Mouse (Mus musculus): ENCODE data around the gene Skil. TPM values are rescaled to one million over a fixed set of nuclear protein-coding genes. Genes with fewer than 3 reads are reported as not detected.

Gene Skil
- total and polyA plus RNA-seq, 3 experiments = 11.1 to 18.9 (median 11.2) TPM

DNA sequence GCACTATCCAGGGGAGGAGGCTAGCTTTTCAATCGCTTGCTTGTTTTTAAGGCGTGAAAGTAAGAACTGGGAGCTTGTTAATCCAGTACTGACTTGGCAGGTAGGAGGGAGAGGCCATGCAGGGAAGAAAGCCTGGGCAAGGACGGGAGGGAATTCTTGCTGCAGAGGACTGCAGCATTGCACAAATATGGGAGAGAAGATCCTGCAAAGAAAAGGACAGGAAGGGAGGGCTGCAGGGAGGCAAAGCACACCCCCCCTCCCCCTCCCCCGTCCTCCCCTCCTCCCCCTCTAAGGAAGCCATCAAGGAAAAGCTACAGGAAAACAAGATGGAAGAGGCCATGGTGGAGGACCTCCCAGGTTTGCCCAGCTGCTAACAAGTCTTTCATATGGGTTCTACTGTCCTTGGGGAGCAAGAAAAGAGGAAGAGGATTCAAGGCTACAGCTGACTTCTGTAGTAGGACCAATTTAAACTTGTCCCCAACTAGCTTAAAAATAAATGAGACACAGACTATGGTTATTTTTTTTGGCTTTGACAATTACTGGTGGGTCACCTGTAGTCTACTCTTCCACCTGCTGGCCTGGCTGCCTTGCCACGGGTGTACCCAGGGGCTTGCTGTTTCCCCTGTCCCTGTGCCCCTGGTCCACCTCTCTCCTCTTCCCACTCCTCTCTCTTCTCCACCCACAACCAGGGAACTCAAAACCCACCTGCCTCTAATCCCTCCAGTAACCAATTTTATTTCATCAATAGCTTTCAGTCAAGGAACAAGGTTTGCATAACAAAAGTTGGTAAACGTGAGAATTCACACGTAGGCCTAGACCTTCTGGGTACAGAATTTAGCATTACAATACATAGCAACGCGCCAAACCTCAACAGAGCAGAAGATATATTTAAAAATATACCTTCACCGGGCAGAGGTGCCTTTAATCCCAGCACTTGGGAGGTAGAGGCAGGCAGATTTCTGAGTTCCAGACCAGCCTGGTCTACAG is 5.8 kb upstream of the Skil start:
- no peak for TF ChIP-seq IRF4 (IDR thresholded peaks at IDR 0.05; ENCODE audit: low read depth, low read length)
- no peak for TF ChIP-seq ZNF384 (IDR thresholded peaks at IDR 0.05; ENCODE audit: low read depth, low read length)
- no peak for TF ChIP-seq USF1 (IDR thresholded peaks at IDR 0.05; ENCODE audit: low read depth, low read length)
- no peak for TF ChIP-seq USF2 (conservative IDR thresholded peaks at IDR 0.05; ENCODE audit: low read depth, low read length)
- no peak for TF ChIP-seq MAFK (IDR thresholded peaks at IDR 0.05; ENCODE audit: insufficient replicate concordance, low read length)
- TF ChIP-seq ETS1 (conservative IDR thresholded peaks at IDR 0.05; ENCODE audit: low read depth, low read length) = peak; percentile 63
- no peak for TF ChIP-seq ELF1 (IDR thresholded peaks at IDR 0.05; ENCODE audit: low read depth, low read length)
- no peak for TF ChIP-seq MAX (IDR thresholded peaks at IDR 0.05; ENCODE audit: low read length)
- no peak for TF ChIP-seq CHD1 (IDR thresholded peaks at IDR 0.05; ENCODE audit: low read depth, low read length)
- no peak for TF ChIP-seq NRF1 (IDR thresholded peaks at IDR 0.05; ENCODE audit: low read depth, low read length)
- TF ChIP-seq JUN (IDR thresholded peaks at IDR 0.05; ENCODE audit: insufficient read depth, low read depth, low read length) = no peak
- no peak for TF ChIP-seq RCOR1 (conservative IDR thresholded peaks at IDR 0.05; ENCODE audit: low read depth, low read length)
- peak; percentile 60; the same call in 1 of the 2 replicates for TF ChIP-seq EP300 (IDR thresholded peaks at IDR 0.05; ENCODE audit: low read length)
- TF ChIP-seq GABPA (IDR thresholded peaks at IDR 0.05; ENCODE audit: insufficient replicate concordance, low read depth, low read length) = no peak
- no peak for TF ChIP-seq ZMIZ1 (IDR thresholded peaks at IDR 0.05; ENCODE audit: low read depth, low read length)
- TF ChIP-seq ZC3H11A (IDR thresholded peaks at IDR 0.05; ENCODE audit: low read depth, low read length) = no peak
- 0 out of 2 replicates have a peak, but pooled peaks have one; percentile 31 for TF ChIP-seq POLR2A (IDR thresholded peaks at IDR 0.05; ENCODE audit: low read depth, low read length)
- TF ChIP-seq E2F4 (IDR thresholded peaks at IDR 0.05; ENCODE audit: insufficient replicate concordance, low read depth, low read length) = no peak
- TF ChIP-seq MYC (IDR thresholded peaks at IDR 0.05; ENCODE audit: low read depth, low read length) = no peak
- TF ChIP-seq MXI1 (IDR thresholded peaks at IDR 0.05; ENCODE audit: low read depth, low read length) = no peak
- TF ChIP-seq NELFE (IDR thresholded peaks at IDR 0.05; ENCODE audit: low read depth, low read length) = no peak
- DNase-seq (ENCODE audit: extremely low read depth) = peak; percentile 47
- Histone ChIP-seq H3K9me3 (replicated peaks; ENCODE audit: low read length) (no peaks in the 10 kb centered on the region), H3K27me3 (replicated peaks) (no peaks in the 10 kb centered on the region), H3K36me3 (replicated peaks in 1 of 2; ENCODE audit: control insufficient read depth in 1 of 2, insufficient read depth in 1 of 2, low read length in 1 of 2) (no peaks in the 10 kb centered on the region), H3K79me2 (replicated peaks; ENCODE audit: control insufficient read depth, extremely low read depth, insufficient read depth, poor library complexity, severe bottlenecking) (no peaks in the 10 kb centered on the region; the same call in 1 of the 2 replicates), H3K4me2 (ENCODE audit: insufficient read depth, low read depth, poor library complexity, severe bottlenecking) (peak overlapping the region; percentile 64), H3K4me1 (ENCODE audit: control insufficient read depth in 1 of 2, insufficient read depth in 2 of 2) (peaks cover 22 to 81% of the 10 kb centered on the region in 2 experiments), H3K9ac (ENCODE audit: insufficient read depth, low read depth) (no peak overlapping the region), H3K27ac (ENCODE audit: insufficient read depth, low read depth) (no peak overlapping the region), H3K4me3 (replicated peaks in 1 of 3; ENCODE audit: low read depth in 2 of 3, low read length in 2 of 3, poor library complexity in 1 of 3) (no peak overlapping the region)
- in situ Hi-C loops (cut with MboI; ENCODE audit: low pct_ligation_motif_present, low pct_unique_long_range_greater_than_20kb, low sequenced_read_pairs) = no loop called here
- dilution Hi-C loops (cut with MboI; ENCODE audit: extremely low pct_ligation_motif_present, extremely low pct_unique_long_range_greater_than_20kb, low sequenced_read_pairs) = no loop called here
